In genomic region chr11:79229561-79230250, GRCm38 (mm10) we compare ENCODE assay signal across 8 mouse cellular contexts. TPM values are rescaled to one million over a fixed set of nuclear protein-coding genes. Genes with fewer than 3 reads are reported as not detected.
DNase-seq lines count a peak whose midpoint lies in the region; ATAC-seq lines count a peak whose summit lies in the region.

No protein-coding gene starts in this region.

- WGBS in hindbrain, embryonic 15.5 days: 70% methylated on average over 11 of the region's 11 CpGs
- WGBS in hindbrain, embryonic 11.5 days: 89% methylated on average over 11 of the region's 11 CpGs
- 93% methylated on average over 11 of the region's 11 CpGs for WGBS in embryonic facial prominence, embryonic 10.5 days

- H3K4me3 ChIP-seq in hindbrain, embryonic 15.5 days: no peak overlapping the region
- no peak overlapping the region for H3K4me3 ChIP-seq in hindbrain, embryonic 11.5 days (ENCODE audit: low read depth, low read length)
- no peak overlapping the region for H3K4me3 ChIP-seq in embryonic facial prominence, embryonic 10.5 days

- no peaks in the 10 kb centered on the region for H3K36me3 ChIP-seq in hindbrain, embryonic 15.5 days
- no peaks in the 10 kb centered on the region for H3K36me3 ChIP-seq in hindbrain, embryonic 11.5 days (ENCODE audit: control insufficient read depth, insufficient read depth, low read length)
- peaks cover 6% of the 10 kb centered on the region for H3K36me3 ChIP-seq in embryonic facial prominence, embryonic 10.5 days (replicated peaks)

- H3K4me1 ChIP-seq in hindbrain, embryonic 15.5 days (replicated peaks): peaks cover 5% of the 10 kb centered on the region; the same call in 1 of the 2 replicates
- H3K4me1 ChIP-seq in hindbrain, embryonic 11.5 days (replicated peaks; ENCODE audit: control insufficient read depth, insufficient read depth, low read length): peaks cover under 1% of the 10 kb centered on the region; the same call in 1 of the 2 replicates
- peaks cover 10% of the 10 kb centered on the region for H3K4me1 ChIP-seq in embryonic facial prominence, embryonic 10.5 days

- H3K4me2 ChIP-seq in hindbrain, embryonic 15.5 days: no peak overlapping the region
- H3K4me2 ChIP-seq in hindbrain, embryonic 11.5 days (replicated peaks; ENCODE audit: low read depth, low read length): no peak overlapping the region

- no peak overlapping the region for H3K9ac ChIP-seq in hindbrain, embryonic 15.5 days
- H3K9ac ChIP-seq in hindbrain, embryonic 11.5 days (ENCODE audit: low read depth, low read length): no peak overlapping the region

- peak; percentile 61 for ATAC-seq in hindbrain, embryonic 15.5 days (ENCODE audit: low FRiP score, low read depth)
- no peak for ATAC-seq in hindbrain, embryonic 11.5 days (ENCODE audit: low FRiP score)

- H3K9me3 ChIP-seq in hindbrain, embryonic 15.5 days: no peaks in the 10 kb centered on the region
- H3K9me3 ChIP-seq in hindbrain, embryonic 11.5 days (ENCODE audit: control insufficient read depth, low read length): no peaks in the 10 kb centered on the region
- no peaks in the 10 kb centered on the region for H3K9me3 ChIP-seq in embryonic facial prominence, embryonic 10.5 days

- DNase-seq in hindbrain, embryonic 11.5 days (ENCODE audit: low spot score): no peak
- peak; percentile 67 for DNase-seq in 3T3-L1 (ENCODE audit: low read depth, low spot score)
- DNase-seq in cerebellum, adult 11-12 months: peak; percentile 84
- DNase-seq in heart, postnatal 10 days: peak; percentile 57 to 65
- peak; percentile 62 for DNase-seq in lung, postnatal 10 days
- no peak for DNase-seq in embryonic facial prominence, embryonic 10.5 days (ENCODE audit: low spot score)
- no peak for DNase-seq in thymus, postnatal 25 days

- intact Hi-C loops in heart, postnatal 10 days (cut with DNase I): loop anchor here (5.0 kb wide), 1 partner anchor 198 kb away; no protein-coding TSS in a partner anchor

- H3K27ac ChIP-seq in hindbrain, embryonic 15.5 days (replicated peaks): no peak overlapping the region; the same call in 1 of the 2 replicates
- H3K27ac ChIP-seq in hindbrain, embryonic 11.5 days (ENCODE audit: low read depth, low read length): no peak overlapping the region
- no peak overlapping the region for H3K27ac ChIP-seq in embryonic facial prominence, embryonic 10.5 days (replicated peaks)

- H3K27me3 ChIP-seq in hindbrain, embryonic 15.5 days: no peaks in the 10 kb centered on the region
- no peaks in the 10 kb centered on the region for H3K27me3 ChIP-seq in hindbrain, embryonic 11.5 days (ENCODE audit: control insufficient read depth, insufficient read depth, low read length)
- no peaks in the 10 kb centered on the region for H3K27me3 ChIP-seq in embryonic facial prominence, embryonic 10.5 days (replicated peaks; ENCODE audit: low read depth, poor library complexity, severe bottlenecking)

RNA-seq across cellular contexts. Expression of gene Wsb1, which starts 24.8 kb away (rescaled TPM):
- 406 and 435 TPM in 2 replicates for polyA plus RNA-seq in hindbrain, embryonic 15.5 days (2015; fragmentation: Nextera tagmentation; extraction: Ambion mirVana)
- polyA plus RNA-seq in hindbrain, embryonic 11.5 days (2014; fragmentation: Nextera tagmentation; extraction: Ambion mirVana): 469 and 501 TPM in 2 replicates
- total RNA-seq in heart, postnatal 10 days (2021): 10 to 100 TPM; 40.9 to 48.5 TPM
- 270 and 301 TPM in 2 replicates for polyA plus RNA-seq in embryonic facial prominence, embryonic 10.5 days (2016; fragmentation: Nextera tagmentation; extraction: Ambion mirVana)

Comparison
In these comparisons a context has a peak if more than half of its experiments do, and no peak if none do; other contexts are left out.
1. DNase-seq: peak in 3T3-L1 (single experiment), cerebellum, adult 11-12 months (single experiment), heart, postnatal 10 days (2 of 2) and lung, postnatal 10 days (single experiment); none in hindbrain, embryonic 11.5 days (single experiment), embryonic facial prominence, embryonic 10.5 days (single experiment) and thymus, postnatal 25 days (single experiment).